Mouse (Mus musculus) forebrain, embryonic 11.5 days (tissue): ENCODE measurements at regions not wholly inside any gene's neighbourhood (a gene's known extent, or its start where the extent isn't known, plus 50 kb on each side); places are given as distances from the start of the nearest gene placed in this dataset.

Source experiments
- ATAC-seq: fragments of 200-750 bp; cut with Nextera tagmentation; replicated peaks from 2 replicates; pipeline ENCODE4 v1.8.0; 2017; ENCODE audit warnings: moderate TSS enrichment; ENCODE audit not compliant: low FRiP score
- DNase-seq: peaks from one replicate; pipeline ENCODE4 v3.0.0-alpha.2; 2017; ENCODE audit warnings: low spot score
- H3K27ac ChIP-seq: fragments of 300-500 bp; sonication (generic); 2 replicates; pipeline ENCODE4 v1.5.1; 2014; ENCODE audit warnings: low read depth, low read length
- H3K27me3 ChIP-seq: fragments of 300-500 bp; sonication (generic); 2 replicates; pipeline ENCODE4 v1.6.1; 2014; ENCODE audit warnings: mild to moderate bottlenecking, low read length, mixed read lengths; ENCODE audit not compliant: control insufficient read depth, insufficient read depth
- H3K36me3 ChIP-seq: fragments of 300-500 bp; sonication (generic); 2 replicates; pipeline ENCODE4 v1.6.1; 2014; ENCODE audit warnings: mild to moderate bottlenecking, low read length, moderate library complexity, mixed read lengths; ENCODE audit not compliant: control insufficient read depth, insufficient read depth
- H3K4me1 ChIP-seq: fragments of 300-500 bp; sonication (generic); replicated peaks from 2 replicates; pipeline ENCODE4 v1.6.1; 2014; ENCODE audit warnings: low read length, mixed read lengths; ENCODE audit not compliant: control insufficient read depth, insufficient read depth
- H3K4me2 ChIP-seq: fragments of 300-500 bp; sonication (generic); 2 replicates; pipeline ENCODE4 v1.6.1; 2014; ENCODE audit warnings: low read depth, mild to moderate bottlenecking, low read length, moderate library complexity, mixed read lengths; ENCODE audit not compliant: severe bottlenecking
- H3K4me3 ChIP-seq: fragments of 300-500 bp; sonication (generic); 2 replicates; pipeline ENCODE4 v1.5.1; 2014; ENCODE audit warnings: low read depth, low read length
- H3K9ac ChIP-seq: fragments of 300-500 bp; sonication (generic); 2 replicates; pipeline ENCODE4 v1.6.1; 2014; ENCODE audit warnings: low read length
- H3K9me3 ChIP-seq: fragments of 300-500 bp; sonication (generic); 2 replicates; pipeline ENCODE4 v1.6.1; 2016; ENCODE audit warnings: low read length, mixed read lengths; ENCODE audit not compliant: control insufficient read depth
- WGBS: fragments of 180-500 bp; shearing (Covaris S2); extraction: QIAGEN DNeasy Blood & Tissue Kit; methylation state at CpG from one replicate; pipeline ENCODE4 v1.1.7; 2014; 5-methylcytosine and 5-hydroxymethylcytosine counted together

GRCm38 (mm10) chr2:139267119-139267518, 226.6 kb upstream of the Sptlc3 start:
- Histone ChIP-seq H3K4me2 (no peak overlapping the region), H3K9ac (no peak overlapping the region), H3K36me3 (no peaks in the 10 kb centered on the region), H3K4me3 (no peak overlapping the region), H3K9me3 (no peaks in the 10 kb centered on the region), H3K4me1 (no peaks in the 10 kb centered on the region), H3K27ac (no peak overlapping the region), H3K27me3 (no peaks in the 10 kb centered on the region)
- no peak for ATAC-seq
- DNase-seq, result no peak
- WGBS, result 91% methylated on average over 2 of the region's 2 CpGs

GRCm38 (mm10) chr2:139276581-139276980, 217.1 kb upstream of the Sptlc3 start:
- DNase-seq (no peak), ATAC-seq (no peak)
- Histone ChIP-seq H3K27me3 (no peaks in the 10 kb centered on the region), H3K4me2 (no peak overlapping the region), H3K4me1 (no peaks in the 10 kb centered on the region), H3K36me3 (no peaks in the 10 kb centered on the region), H3K9me3 (no peaks in the 10 kb centered on the region), H3K9ac (no peak overlapping the region), H3K27ac (no peak overlapping the region), H3K4me3 (no peak overlapping the region)
- 82% methylated on average over 5 of the region's 5 CpGs for WGBS

GRCm38 (mm10) chr2:139277571-139277970, 216.1 kb upstream of the Sptlc3 start:
- no peaks in the 10 kb centered on the region for H3K4me1 ChIP-seq
- H3K27ac ChIP-seq, result no peak overlapping the region
- H3K4me3 ChIP-seq, result no peak overlapping the region
- whole genome bisulfite sequencing, result 92% methylated on average over 8 of the region's 8 CpGs
- ATAC-seq (no peak), DNase-seq (no peak)
- no peaks in the 10 kb centered on the region for H3K27me3 ChIP-seq
- no peaks in the 10 kb centered on the region for H3K36me3 ChIP-seq
- H3K9me3 ChIP-seq, result no peaks in the 10 kb centered on the region
- no peak overlapping the region for H3K4me2 ChIP-seq
- H3K9ac ChIP-seq, result no peak overlapping the region

GRCm38 (mm10) chr2:139281056-139281455, 212.7 kb upstream of the Sptlc3 start:
- 80% methylated on average over 3 of the region's 3 CpGs for WGBS
- Histone ChIP-seq H3K4me1 (no peaks in the 10 kb centered on the region), H3K36me3 (no peaks in the 10 kb centered on the region), H3K9ac (no peak overlapping the region), H3K27ac (no peak overlapping the region), H3K27me3 (no peaks in the 10 kb centered on the region), H3K4me3 (no peak overlapping the region), H3K4me2 (no peak overlapping the region), H3K9me3 (no peaks in the 10 kb centered on the region)
- DNase-seq, result no peak
- ATAC-seq, result no peak

- Histone ChIP-seq H3K36me3 (no peaks in the 10 kb centered on the region), H3K9me3 (no peaks in the 10 kb centered on the region), H3K27ac (no peak overlapping the region), H3K4me1 (no peaks in the 10 kb centered on the region), H3K4me3 (no peak overlapping the region), H3K9ac (no peak overlapping the region), H3K27me3 (no peaks in the 10 kb centered on the region), H3K4me2 (no peak overlapping the region)
- DNase-seq, result no peak
- ATAC-seq, result no peak
- 91% methylated on average over 4 of the region's 4 CpGs for WGBS
Observed at GRCm38 (mm10) chr2:139284315-139284714, 209.4 kb upstream of the Sptlc3 start.

GRCm38 (mm10) chr2:139286446-139286845, 207.3 kb upstream of the Sptlc3 start:
- Histone ChIP-seq H3K36me3 (no peaks in the 10 kb centered on the region), H3K4me1 (no peaks in the 10 kb centered on the region), H3K27ac (no peak overlapping the region), H3K9me3 (no peaks in the 10 kb centered on the region), H3K4me2 (no peak overlapping the region), H3K4me3 (no peak overlapping the region), H3K9ac (no peak overlapping the region), H3K27me3 (no peaks in the 10 kb centered on the region)
- no peak for DNase-seq
- ATAC-seq, result no peak
- 59% methylated on average over 2 of the region's 2 CpGs for WGBS

GRCm38 (mm10) chr2:139298541-139299152, 195.1 kb upstream of the Sptlc3 start:
- H3K4me1 ChIP-seq, result no peaks in the 10 kb centered on the region
- DNase-seq (peak; percentile 52), ATAC-seq (no peak)
- H3K27ac ChIP-seq, result no peak overlapping the region
- no peaks in the 10 kb centered on the region for H3K27me3 ChIP-seq
- WGBS, result 57% methylated on average over 6 of the region's 6 CpGs
- H3K4me2 ChIP-seq, result no peak overlapping the region
- no peaks in the 10 kb centered on the region for H3K36me3 ChIP-seq
- no peak overlapping the region for H3K9ac ChIP-seq
- H3K4me3 ChIP-seq, result no peak overlapping the region
- no peaks in the 10 kb centered on the region for H3K9me3 ChIP-seq

- DNase-seq (no peak), ATAC-seq (no peak)
- no peak overlapping the region for H3K4me3 ChIP-seq
- no peak overlapping the region for H3K9ac ChIP-seq
- no peak overlapping the region for H3K27ac ChIP-seq
- H3K9me3 ChIP-seq, result no peaks in the 10 kb centered on the region
- no peak overlapping the region for H3K4me2 ChIP-seq
- 82% methylated on average over 1 of the region's 1 CpGs for WGBS
- H3K36me3 ChIP-seq, result no peaks in the 10 kb centered on the region
- H3K27me3 ChIP-seq, result no peaks in the 10 kb centered on the region
- H3K4me1 ChIP-seq, result no peaks in the 10 kb centered on the region
Observed at GRCm38 (mm10) chr2:139311401-139311812, 182.3 kb upstream of the Sptlc3 start.

- H3K36me3 ChIP-seq, result no peaks in the 10 kb centered on the region
- 93% methylated on average over 4 of the region's 4 CpGs for WGBS
- H3K4me3 ChIP-seq, result no peak overlapping the region
- ATAC-seq (no peak), DNase-seq (no peak)
- H3K9ac ChIP-seq, result no peak overlapping the region
- no peaks in the 10 kb centered on the region for H3K4me1 ChIP-seq
- no peaks in the 10 kb centered on the region for H3K27me3 ChIP-seq
- H3K4me2 ChIP-seq, result no peak overlapping the region
- H3K9me3 ChIP-seq, result no peaks in the 10 kb centered on the region
- H3K27ac ChIP-seq, result no peak overlapping the region
Observed at GRCm38 (mm10) chr2:139312053-139312452, 181.7 kb upstream of the Sptlc3 start.
